Mouse (Mus musculus): ENCODE results near the gene Nfkbib. TPM values are rescaled to one million over a fixed set of nuclear protein-coding genes. Genes with fewer than 3 reads are reported as not detected.

Gene Nfkbib
- total and polyA plus RNA-seq, 2 experiments from 2014 or later: 3.5 to 26.7 TPM

GRCm38 (mm10) chr7:28791706-28792105 lies 24.4 kb upstream of the Nfkbib start:
- Histone ChIP-seq H3K9me3 (replicated peaks; ENCODE audit: control insufficient read depth, low read length) (no peaks in the 10 kb centered on the region), H3K9ac (replicated peaks; ENCODE audit: low read depth, low read length) (no peak overlapping the region), H3K36me3 (replicated peaks; ENCODE audit: control insufficient read depth, insufficient read depth, low read length) (peaks cover 9% of the 10 kb centered on the region; the same call in 1 of the 2 replicates), H3K4me2 (ENCODE audit: low read depth, low read length) (no peak overlapping the region), H3K4me1 (ENCODE audit: control insufficient read depth, insufficient read depth) (peaks cover 3% of the 10 kb centered on the region), H3K27ac (ENCODE audit: low read depth) (no peak overlapping the region), H3K4me3 (ENCODE audit: low read depth, low read length) (no peak overlapping the region), H3K27me3 (ENCODE audit: control insufficient read depth, insufficient read depth, low read length) (no peaks in the 10 kb centered on the region)
- TF ChIP-seq CTCF (IDR thresholded peaks at IDR 0.05; ENCODE audit: low read depth) (no peak), EP300 (IDR thresholded peaks at IDR 0.05; ENCODE audit: low read depth) (no peak)
- ATAC-seq (ENCODE audit: insufficient read depth, low read depth): no peak
- DNase-seq (ENCODE audit: low spot score): no peak

DNA sequence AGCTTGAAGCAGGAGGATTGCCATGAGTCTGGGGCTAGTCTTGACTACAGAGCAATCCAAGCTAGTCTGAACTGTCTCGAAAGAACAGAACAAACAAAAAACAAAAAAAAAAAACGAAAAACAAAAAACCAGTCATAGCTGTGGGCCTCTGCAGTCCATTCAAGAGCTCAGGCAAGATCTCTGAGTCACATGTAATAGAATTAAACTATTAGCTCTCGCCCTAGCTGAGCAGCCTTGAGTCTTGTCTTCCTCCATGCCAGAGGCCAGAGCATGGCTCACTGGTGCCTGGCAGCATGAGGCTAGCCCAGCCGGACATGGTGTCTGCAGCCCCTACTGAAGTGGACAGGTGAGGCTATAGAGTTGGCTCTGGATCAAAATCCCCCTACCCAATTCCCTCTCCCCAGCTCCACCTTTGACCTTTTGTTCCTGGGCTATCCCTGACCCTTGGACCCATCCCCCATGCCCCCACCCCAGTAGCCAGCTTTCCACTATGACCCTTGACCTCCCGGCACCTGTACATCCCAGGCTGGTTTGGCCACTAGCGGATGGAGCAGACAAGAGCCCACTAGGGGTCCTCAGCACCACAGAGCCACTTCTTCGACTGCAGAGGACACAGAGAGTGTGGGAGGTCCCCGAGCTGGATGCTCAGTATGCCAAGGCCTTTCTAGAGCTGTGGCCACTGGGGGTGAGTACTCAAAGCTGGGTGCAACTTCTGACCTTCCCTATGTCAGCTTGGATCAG lies 22.9 kb upstream of the Nfkbib start:
- WGBS: 60% methylated on average over 8 of the region's 8 CpGs
- TF ChIP-seq CTCF (IDR thresholded peaks at IDR 0.05; ENCODE audit: low read depth) (peak; percentile 46), EP300 (IDR thresholded peaks at IDR 0.05; ENCODE audit: low read depth) (no peak)
- H3K36me3 ChIP-seq (replicated peaks; ENCODE audit: control insufficient read depth, insufficient read depth, low read length): peaks cover 16% of the 10 kb centered on the region
- DNase-seq (ENCODE audit: low spot score) (no peak), ATAC-seq (ENCODE audit: insufficient read depth, low read depth) (no peak)
- H3K4me1 ChIP-seq (ENCODE audit: control insufficient read depth, insufficient read depth): no peaks in the 10 kb centered on the region; the same call in 1 of the 2 replicates
- H3K9ac ChIP-seq (replicated peaks; ENCODE audit: low read depth, low read length): no peak overlapping the region
- no peak overlapping the region for H3K4me3 ChIP-seq (ENCODE audit: low read depth, low read length)
- H3K4me2 ChIP-seq (ENCODE audit: low read depth, low read length): no peak overlapping the region
- no peaks in the 10 kb centered on the region for H3K27me3 ChIP-seq (ENCODE audit: control insufficient read depth, insufficient read depth, low read length)
- no peaks in the 10 kb centered on the region for H3K9me3 ChIP-seq (replicated peaks; ENCODE audit: control insufficient read depth, low read length)
- no peak overlapping the region for H3K27ac ChIP-seq (ENCODE audit: low read depth)

GRCm38 (mm10) chr7:28789235-28789634 lies 21.9 kb upstream of the Nfkbib start:
- Histone ChIP-seq H3K4me1 (ENCODE audit: control insufficient read depth, insufficient read depth) (no peaks in the 10 kb centered on the region; the same call in 1 of the 2 replicates), H3K36me3 (replicated peaks; ENCODE audit: control insufficient read depth, insufficient read depth, low read length) (peaks cover 18% of the 10 kb centered on the region), H3K27ac (ENCODE audit: low read depth) (no peak overlapping the region), H3K9me3 (replicated peaks; ENCODE audit: control insufficient read depth, low read length) (no peaks in the 10 kb centered on the region), H3K27me3 (ENCODE audit: control insufficient read depth, insufficient read depth, low read length) (no peaks in the 10 kb centered on the region), H3K4me2 (ENCODE audit: low read depth, low read length) (peak overlapping the region; percentile 25; the same call in 1 of the 2 replicates), H3K9ac (replicated peaks; ENCODE audit: low read depth, low read length) (no peak overlapping the region), H3K4me3 (ENCODE audit: low read depth, low read length) (peak overlapping the region; percentile 11; the same call in 1 of the 2 replicates)
- TF ChIP-seq EP300 (IDR thresholded peaks at IDR 0.05; ENCODE audit: low read depth) (no peak), CTCF (IDR thresholded peaks at IDR 0.05; ENCODE audit: low read depth) (no peak)
- DNase-seq (ENCODE audit: low spot score) (no peak), ATAC-seq (ENCODE audit: insufficient read depth, low read depth) (no peak)
- 77% methylated on average over 3 of the region's 3 CpGs for WGBS

DNA sequence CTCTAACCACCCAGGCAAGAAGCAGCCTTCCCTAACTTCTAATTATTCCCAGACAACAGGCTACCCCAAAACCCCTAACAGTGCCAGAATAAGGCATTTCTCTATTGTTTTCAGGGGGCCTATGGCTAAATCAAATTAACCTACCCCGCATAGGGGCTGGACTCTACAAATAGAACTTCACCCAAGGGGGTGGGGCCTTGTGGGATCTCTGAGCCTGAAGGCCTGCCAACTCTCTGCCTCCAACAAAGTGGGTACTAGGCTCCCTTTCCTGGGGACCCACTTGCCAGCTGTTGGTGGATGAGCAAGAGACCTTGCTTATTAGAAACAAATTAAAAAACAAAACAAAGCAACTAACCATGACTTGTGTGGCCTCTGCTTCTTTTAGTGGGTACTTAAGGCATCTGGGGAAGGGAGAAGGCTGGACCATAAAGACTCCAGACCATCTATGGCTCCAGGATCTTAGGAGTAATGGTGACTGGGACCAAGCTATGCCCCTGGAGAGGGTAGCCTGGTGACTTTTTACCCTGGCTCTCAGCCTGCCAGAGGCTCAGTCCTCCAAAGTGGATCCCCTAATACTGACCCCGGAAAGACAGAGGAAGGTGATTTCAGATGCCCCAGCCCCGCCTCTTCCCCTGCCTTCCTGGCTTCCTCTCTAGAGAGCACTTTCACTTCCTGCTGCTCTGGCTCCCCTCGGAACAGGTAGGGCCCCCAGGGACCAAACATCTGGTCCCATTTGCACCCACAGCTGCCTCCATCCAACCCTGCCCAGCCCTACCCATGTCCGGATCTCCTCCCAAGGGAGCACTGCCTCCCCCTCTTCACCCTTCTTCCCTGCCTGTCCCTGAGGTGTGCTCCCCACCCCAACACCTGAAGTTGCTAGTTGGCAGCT lies 21.2 kb upstream of the Nfkbib start, which contains the start of gene Rinl:
TSS of gene Rinl (plus strand) at position 663 of the 889 bp plus-strand sequence.
- H3K27ac ChIP-seq (ENCODE audit: low read depth): no peak within 1 kb of the TSS
- peak within 1 kb of the TSS; percentile 11; the same call in 1 of the 2 replicates for H3K4me3 ChIP-seq (ENCODE audit: low read depth, low read length)
- 57% methylated on average over 5 of the region's 5 CpGs for WGBS
- 0 out of 2 replicates have a peak within 1 kb of the TSS, but pooled peaks have one; percentile 15 for H3K9ac ChIP-seq (replicated peaks; ENCODE audit: low read depth, low read length)
- no peak for ATAC-seq (ENCODE audit: insufficient read depth, low read depth)
- H3K27me3 ChIP-seq (ENCODE audit: control insufficient read depth, insufficient read depth, low read length): no peaks in the 10 kb centered on the region
- peaks cover 25% of the 10 kb centered on the region for H3K36me3 ChIP-seq (replicated peaks; ENCODE audit: control insufficient read depth, insufficient read depth, low read length)
- H3K4me1 ChIP-seq (ENCODE audit: control insufficient read depth, insufficient read depth): no peaks in the 10 kb centered on the region; the same call in 1 of the 2 replicates
- H3K4me2 ChIP-seq (ENCODE audit: low read depth, low read length): peak within 1 kb of the TSS; percentile 25; the same call in 1 of the 2 replicates
- H3K9me3 ChIP-seq (replicated peaks; ENCODE audit: control insufficient read depth, low read length): no peaks in the 10 kb centered on the region
- no peak for TF ChIP-seq CTCF (IDR thresholded peaks at IDR 0.05; ENCODE audit: low read depth)
- TF ChIP-seq EP300 (IDR thresholded peaks at IDR 0.05; ENCODE audit: low read depth): no peak
- no peak for DNase-seq (ENCODE audit: low spot score)

- no peak overlapping the region for H3K27ac ChIP-seq (ENCODE audit: low read depth)
- no peaks in the 10 kb centered on the region for H3K9me3 ChIP-seq (replicated peaks; ENCODE audit: control insufficient read depth, low read length)
- H3K9ac ChIP-seq (replicated peaks; ENCODE audit: low read depth, low read length): no peak overlapping the region
- no peak overlapping the region for H3K4me2 ChIP-seq (ENCODE audit: low read depth, low read length)
- 98% methylated on average over 9 of the region's 9 CpGs for WGBS
- H3K36me3 ChIP-seq (replicated peaks; ENCODE audit: control insufficient read depth, insufficient read depth, low read length): peaks cover 32% of the 10 kb centered on the region
- ATAC-seq (ENCODE audit: insufficient read depth, low read depth): no peak
- no peak for DNase-seq (ENCODE audit: low spot score)
- H3K27me3 ChIP-seq (ENCODE audit: control insufficient read depth, insufficient read depth, low read length): no peaks in the 10 kb centered on the region
- H3K4me1 ChIP-seq (ENCODE audit: control insufficient read depth, insufficient read depth): no peaks in the 10 kb centered on the region; the same call in 1 of the 2 replicates
- no peak overlapping the region for H3K4me3 ChIP-seq (ENCODE audit: low read depth, low read length)
- TF ChIP-seq EP300 (IDR thresholded peaks at IDR 0.05; ENCODE audit: low read depth) (no peak), CTCF (IDR thresholded peaks at IDR 0.05; ENCODE audit: low read depth) (no peak)
Observed at GRCm38 (mm10) chr7:28787884-28788283, 20.6 kb upstream of the Nfkbib start.

Measured in heart, postnatal 0 days (tissue).